Mouse (Mus musculus) erythroblast, embryonic 14.5 days (primary cell): ENCODE data around the gene Dus1l.

Experiments
- GATA1 ChIP-seq: IDR thresholded peaks from 2 replicates; pipeline ENCODE4 v1.6.1; 2012; ENCODE audit warnings: low read length, inconsistent platforms, mixed read lengths
- TAL1 ChIP-seq: IDR thresholded peaks from 3 replicates; pipeline ENCODE4 v1.6.1; 2012; ENCODE audit warnings: low read length, inconsistent platforms, mixed read lengths

- TF ChIP-seq GATA1 (no peak), TAL1 (no peak)
Observed at GRCm38 (mm10) chr11:120828416-120828815, 32.2 kb upstream of the Dus1l start.
